Mouse (Mus musculus): ENCODE data around the gene Gm10181.

DNA sequence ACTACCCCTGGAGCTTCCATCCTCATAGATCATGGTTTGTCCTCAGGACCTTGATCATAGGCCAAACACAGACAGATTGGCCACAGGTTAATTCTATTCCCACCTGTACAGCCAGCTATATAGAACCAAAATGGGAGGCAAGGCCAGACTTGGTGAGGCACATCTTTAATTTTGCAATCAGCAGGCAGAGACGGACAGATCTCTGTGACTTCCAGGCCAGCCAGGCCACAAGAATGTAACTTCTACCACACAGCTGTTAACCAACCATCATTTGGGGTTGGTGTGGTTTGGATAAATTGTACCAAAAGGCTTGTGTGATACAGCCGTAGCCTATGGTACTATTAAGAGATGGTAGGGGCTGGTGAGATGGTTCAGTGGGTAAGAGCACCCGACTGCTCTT is 44.9 kb upstream of the Gm10181 start:
- TF ChIP-seq CTCF (IDR thresholded peaks at IDR 0.05; ENCODE audit: insufficient read depth, low read depth, low read length), result no peak
- TF ChIP-seq POLR2A (IDR thresholded peaks at IDR 0.05; ENCODE audit: insufficient read depth, low read depth, low read length), result no peak
